Mouse (Mus musculus) limb, embryonic 13.5 days (tissue): ENCODE measurements around the gene Fam76a. TPM values are rescaled to one million over a fixed set of nuclear protein-coding genes. Genes with fewer than 3 reads are reported as not detected.
"Not testable (repeated sequence)": the region's sequence is repeated elsewhere in the genome, so short reads cannot be mapped to it uniquely, and the experiment has no call there.

Experiments
- ATAC-seq: fragments of 200-750 bp; cut with Nextera tagmentation; 2 replicates; pipeline ENCODE4 v1.8.0; 2017; ENCODE audit warnings: low read depth, moderate number of reproducible peaks, moderate TSS enrichment; ENCODE audit not compliant: low FRiP score
- H3K27ac ChIP-seq: fragments of 300-500 bp; sonication (generic); 2 replicates; pipeline ENCODE4 v1.5.1; 2015; ENCODE audit warnings: inconsistent platforms, mild to moderate bottlenecking, moderate library complexity
- H3K27me3 ChIP-seq: fragments of 300-500 bp; sonication (generic); 2 replicates; pipeline ENCODE4 v1.6.1; 2015; ENCODE audit warnings: mild to moderate bottlenecking, inconsistent platforms
- H3K36me3 ChIP-seq: fragments of 300-500 bp; sonication (generic); 2 replicates; pipeline ENCODE4 v1.6.1; 2015; ENCODE audit warnings: inconsistent platforms, mild to moderate bottlenecking, moderate library complexity
- H3K4me1 ChIP-seq: fragments of 300-500 bp; sonication (generic); 2 replicates; pipeline ENCODE4 v1.6.1; 2015; ENCODE audit warnings: inconsistent platforms
- H3K4me2 ChIP-seq: fragments of 300-500 bp; sonication (generic); replicated peaks from 2 replicates; pipeline ENCODE4 v1.6.1; 2015; ENCODE audit warnings: inconsistent platforms, mild to moderate bottlenecking, moderate library complexity
- H3K4me3 ChIP-seq: fragments of 300-500 bp; sonication (generic); 2 replicates; pipeline ENCODE4 v1.5.1; 2015; ENCODE audit warnings: moderate library complexity, mild to moderate bottlenecking, inconsistent platforms
- H3K9ac ChIP-seq: fragments of 300-500 bp; sonication (generic); 2 replicates; pipeline ENCODE4 v1.6.1; 2015; ENCODE audit warnings: mild to moderate bottlenecking, inconsistent platforms
- H3K9me3 ChIP-seq: fragments of 300-500 bp; sonication (generic); 2 replicates; pipeline ENCODE4 v1.6.1; 2016; ENCODE audit warnings: inconsistent platforms
- WGBS: fragments of 180-500 bp; shearing (Covaris S2); methylation state at CpG from one replicate; pipeline ENCODE4 v1.1.7; 2015; 5-methylcytosine and 5-hydroxymethylcytosine counted together
- polyA plus RNA-seq: library from polyadenylated mRNA; unstranded; fragments of >200 nt; fragmentation: Nextera tagmentation; extraction: Ambion mirVana; gene quantifications from 2 replicates; pipeline ENCODE4 v1.2.1, GENCODE M21; 2015

Gene Fam76a
- polyA plus RNA-seq, 1 experiment from 2014 or later: 44.8 TPM

GRCm38 (mm10) chr4:132941012-132941729 lies 18.8 kb upstream of the Fam76a start:
- WGBS: 64% methylated on average over 23 of the region's 23 CpGs
- no peak overlapping the region for H3K4me2 ChIP-seq
- ATAC-seq: no peak

GRCm38 (mm10) chr4:132939421-132940127 lies 17.2 kb upstream of the Fam76a start:
- Histone ChIP-seq H3K4me2 (peak overlapping the region; percentile 56), H3K4me3 (no peak overlapping the region)
- 26% methylated on average over 22 of the region's 22 CpGs for WGBS

More at GRCm38 (mm10) chr4:132941012-132941729, 18.8 kb upstream of the Fam76a start:
- Histone ChIP-seq H3K36me3 (no peaks in the 10 kb centered on the region), H3K27me3 (no peaks in the 10 kb centered on the region), H3K4me1 (peaks cover 36% of the 10 kb centered on the region), H3K9me3 (no peaks in the 10 kb centered on the region), H3K27ac (no peak overlapping the region), H3K9ac (no peak overlapping the region), H3K4me3 (no peak overlapping the region)

DNA sequence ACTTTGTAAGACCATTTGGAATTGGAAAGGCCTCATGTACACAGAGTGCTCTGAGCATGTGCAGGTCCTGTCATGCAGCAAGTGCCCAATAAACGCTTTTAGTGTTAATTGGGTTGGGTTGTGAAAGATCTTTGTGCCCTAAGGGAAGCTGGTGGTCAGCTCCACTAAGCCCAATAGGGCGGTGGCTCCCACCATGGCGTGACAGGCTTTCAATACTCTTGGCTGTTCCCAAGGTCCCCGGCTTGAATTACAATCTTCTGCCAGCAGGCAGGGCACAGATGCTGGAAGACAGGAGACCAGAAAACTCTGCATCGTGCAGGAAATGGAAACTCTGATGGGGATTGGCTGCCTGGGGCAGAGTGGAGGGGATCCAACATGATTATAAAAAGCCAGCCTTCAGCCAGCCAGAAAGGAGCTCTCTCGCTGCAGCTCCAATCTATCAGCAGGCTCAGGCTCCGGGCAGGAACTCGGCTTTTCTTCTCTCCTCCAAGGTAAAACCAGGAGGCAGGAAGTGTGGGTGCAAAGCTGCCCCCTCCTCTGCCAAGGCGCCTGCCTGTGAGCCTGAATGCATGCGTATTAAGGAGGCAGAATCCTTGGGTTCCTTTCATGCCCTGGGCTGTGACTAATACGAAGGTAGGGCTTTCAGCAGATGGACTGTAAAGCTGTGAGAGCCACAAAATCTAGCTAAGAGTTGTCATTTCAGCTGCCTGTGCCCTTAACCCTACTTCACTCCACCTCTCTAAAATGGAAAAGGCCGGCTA lies 16.0 kb upstream of the Fam76a start:
- Histone ChIP-seq H3K9ac (0 out of 2 replicates have a peak overlapping the region, but pooled peaks have one; percentile 13), H3K27me3 (no peaks in the 10 kb centered on the region), H3K4me3 (peak overlapping the region; percentile 24), H3K9me3 (no peaks in the 10 kb centered on the region), H3K27ac (peak overlapping the region; percentile 93), H3K36me3 (no peaks in the 10 kb centered on the region), H3K4me1 (peaks cover 29% of the 10 kb centered on the region), H3K4me2 (peak overlapping the region; percentile 56)
- peak; percentile 81 for ATAC-seq
- 18% methylated on average over 12 of the region's 12 CpGs for WGBS

More at GRCm38 (mm10) chr4:132939421-132940127, 17.2 kb upstream of the Fam76a start:
- ATAC-seq: no peak
- H3K36me3 ChIP-seq: no peaks in the 10 kb centered on the region
- peaks cover 28% of the 10 kb centered on the region for H3K4me1 ChIP-seq
- H3K27me3 ChIP-seq: no peaks in the 10 kb centered on the region
- peak overlapping the region; percentile 93; the same call in 1 of the 2 replicates for H3K27ac ChIP-seq
- H3K9me3 ChIP-seq: no peaks in the 10 kb centered on the region
- H3K9ac ChIP-seq: no peak overlapping the region

DNA sequence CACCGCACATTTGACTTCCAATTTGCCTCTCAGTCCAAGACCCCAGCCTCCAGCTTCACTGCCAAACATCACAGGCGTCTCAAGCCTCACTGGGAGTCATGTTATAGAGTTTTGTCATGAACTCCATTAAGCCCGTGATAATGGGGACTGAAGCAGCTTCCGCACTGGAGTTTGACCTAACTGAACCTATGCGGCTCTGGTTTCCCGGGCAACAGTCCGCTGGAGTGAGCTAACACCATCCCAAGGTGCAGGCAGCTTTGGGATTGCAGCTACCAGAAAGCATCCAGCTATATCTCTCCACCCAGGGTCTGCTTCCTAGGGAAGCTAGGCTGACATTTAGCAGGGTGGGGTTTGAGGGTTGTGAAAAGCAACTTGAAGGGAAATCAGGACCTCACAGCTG lies 12.3 kb upstream of the Fam76a start:
- ATAC-seq: no peak
- H3K9ac ChIP-seq: no peak overlapping the region; the same call in 1 of the 2 replicates
- 29% methylated on average over 7 of the region's 7 CpGs for WGBS

GRCm38 (mm10) chr4:132932752-132933404 lies 10.5 kb upstream of the Fam76a start:
- Histone ChIP-seq H3K4me2 (no peak overlapping the region), H3K27ac (no peak overlapping the region), H3K9me3 (no peaks in the 10 kb centered on the region), H3K4me3 (no peak overlapping the region), H3K36me3 (no peaks in the 10 kb centered on the region), H3K9ac (no peak overlapping the region), H3K27me3 (no peaks in the 10 kb centered on the region), H3K4me1 (peaks cover 8% of the 10 kb centered on the region)
- 73% methylated on average over 4 of the region's 4 CpGs for WGBS
- no peak for ATAC-seq

More for the DNA sequence above, 12.3 kb upstream of the Fam76a start:
- H3K9me3 ChIP-seq: no peaks in the 10 kb centered on the region
- H3K27me3 ChIP-seq: no peaks in the 10 kb centered on the region
- H3K27ac ChIP-seq: no peak overlapping the region
- H3K4me2 ChIP-seq: no peak overlapping the region
- H3K4me3 ChIP-seq: no peak overlapping the region
- H3K36me3 ChIP-seq: no peaks in the 10 kb centered on the region
- peaks cover 25% of the 10 kb centered on the region for H3K4me1 ChIP-seq

GRCm38 (mm10) chr4:132930784-132931183 lies 8.4 kb upstream of the Fam76a start:
- H3K9ac ChIP-seq: no peak overlapping the region
- 8% methylated on average over 8 of the region's 8 CpGs for WGBS
- no peak for ATAC-seq
- no peak overlapping the region for H3K4me2 ChIP-seq
- 0 out of 2 replicates have a peak, but pooled peaks cover 4% of the 10 kb centered on the region for H3K4me1 ChIP-seq
- H3K4me3 ChIP-seq: no peak overlapping the region
- no peaks in the 10 kb centered on the region for H3K27me3 ChIP-seq
- H3K9me3 ChIP-seq: no peaks in the 10 kb centered on the region
- no peak overlapping the region for H3K27ac ChIP-seq
- H3K36me3 ChIP-seq: no peaks in the 10 kb centered on the region

DNA sequence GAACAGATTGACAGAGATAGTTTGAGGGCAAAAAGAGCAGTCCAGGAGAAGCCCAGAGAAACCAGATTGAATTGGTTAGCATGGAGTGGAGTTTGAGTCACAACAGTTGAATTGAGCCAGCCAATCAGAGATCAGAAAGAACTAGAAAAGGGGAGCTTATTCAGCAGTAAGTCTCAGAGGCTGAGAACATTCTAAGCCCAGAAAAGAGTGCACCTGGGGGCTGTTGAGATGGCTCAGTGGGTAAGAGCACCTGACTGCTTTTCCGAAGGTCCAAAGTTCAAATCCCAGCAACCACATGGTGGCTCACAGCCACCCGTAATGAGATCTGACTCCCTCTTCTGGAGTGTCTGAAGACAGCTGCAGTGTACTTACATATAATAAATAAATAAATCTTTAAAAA lies 4.2 kb upstream of the Fam76a start:
- H3K4me2 ChIP-seq, H3K9me3 ChIP-seq, H3K27me3 ChIP-seq, H3K4me1 ChIP-seq, ATAC-seq, H3K36me3 ChIP-seq, H3K4me3 ChIP-seq, H3K27ac ChIP-seq, H3K9ac ChIP-seq: not testable (repeated sequence)
- 67% methylated on average over 2 of the region's 2 CpGs for WGBS

DNA sequence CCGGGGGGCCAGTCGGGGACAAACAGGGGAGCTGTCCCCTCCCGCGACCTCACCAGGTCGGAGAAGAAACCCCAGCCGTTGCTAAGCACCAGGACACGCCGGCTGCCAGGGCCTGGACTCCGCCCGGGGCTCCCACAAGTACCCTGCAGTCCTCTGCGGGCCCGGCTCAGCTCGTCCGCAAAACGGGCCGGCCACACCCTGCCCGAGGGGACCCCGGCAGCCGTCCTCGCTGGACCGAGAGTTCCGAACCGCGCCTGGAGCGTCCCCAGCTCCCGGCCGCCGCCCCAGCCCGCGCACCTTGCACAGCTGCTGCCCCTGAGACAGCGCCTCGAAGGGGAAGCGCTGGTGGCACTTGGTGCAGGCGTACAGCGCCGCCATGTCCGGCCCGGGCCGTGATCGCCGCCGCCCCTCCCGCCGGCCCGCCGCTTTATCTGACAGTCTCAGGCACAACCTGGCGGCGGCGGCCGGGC lies 262 bp downstream of the Fam76a start:
- Histone ChIP-seq H3K4me1 (peaks cover 13% of the 10 kb centered on the region), H3K36me3 (peaks cover 25% of the 10 kb centered on the region), H3K27me3 (no peaks in the 10 kb centered on the region), H3K9me3 (no peaks in the 10 kb centered on the region), H3K27ac (peak overlapping the region; percentile 39; the same call in 1 of the 2 replicates), H3K4me2 (peak overlapping the region; percentile 85), H3K9ac (peak overlapping the region; percentile 89), H3K4me3 (peak overlapping the region; percentile 98)
- peak; percentile 24; the same call in 1 of the 2 replicates for ATAC-seq
- WGBS: under 1% methylated on average over 49 of the region's 50 CpGs

GRCm38 (mm10) chr4:132921488-132921887 lies 870 bp downstream of the Fam76a start:
- Histone ChIP-seq H3K9me3 (no peaks in the 10 kb centered on the region), H3K27me3 (no peaks in the 10 kb centered on the region), H3K36me3 (peaks cover 28% of the 10 kb centered on the region), H3K4me1 (peaks cover 13% of the 10 kb centered on the region), H3K9ac (peak overlapping the region; percentile 89), H3K4me2 (peak overlapping the region; percentile 85), H3K4me3 (peak overlapping the region; percentile 98), H3K27ac (0 out of 2 replicates have a peak overlapping the region, but pooled peaks have one; percentile 39)
- ATAC-seq: no peak
- WGBS: 37% methylated on average over 12 of the region's 12 CpGs

DNA sequence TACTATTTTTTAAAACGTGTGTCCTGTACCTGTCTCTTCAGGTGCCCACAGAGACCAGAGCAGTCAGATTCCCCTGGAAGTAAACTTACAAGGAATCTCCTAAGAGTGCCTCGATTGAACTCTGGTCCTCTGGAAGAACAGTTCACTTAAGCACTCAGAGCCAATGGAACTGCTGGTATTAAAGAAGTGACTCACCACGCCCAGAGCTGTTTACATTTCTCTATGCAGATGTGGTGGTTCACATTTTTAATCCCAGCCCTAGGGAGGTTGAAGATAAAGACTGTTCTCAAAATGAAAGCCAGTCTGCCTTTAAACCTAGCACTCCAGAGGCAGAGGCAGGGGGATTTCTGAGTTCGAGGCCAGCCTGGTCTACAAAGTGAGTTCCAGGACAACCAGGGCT lies 2.2 kb downstream of the Fam76a start:
- H3K36me3 ChIP-seq: peaks cover 42% of the 10 kb centered on the region
- no peak overlapping the region for H3K27ac ChIP-seq
- no peak overlapping the region for H3K4me3 ChIP-seq
- no peaks in the 10 kb centered on the region for H3K27me3 ChIP-seq
- peaks cover 13% of the 10 kb centered on the region for H3K4me1 ChIP-seq
- no peaks in the 10 kb centered on the region for H3K9me3 ChIP-seq
- no peak for ATAC-seq
- no peak overlapping the region for H3K9ac ChIP-seq
- WGBS: 87% methylated on average over 4 of the region's 4 CpGs
- H3K4me2 ChIP-seq: no peak overlapping the region

DNA sequence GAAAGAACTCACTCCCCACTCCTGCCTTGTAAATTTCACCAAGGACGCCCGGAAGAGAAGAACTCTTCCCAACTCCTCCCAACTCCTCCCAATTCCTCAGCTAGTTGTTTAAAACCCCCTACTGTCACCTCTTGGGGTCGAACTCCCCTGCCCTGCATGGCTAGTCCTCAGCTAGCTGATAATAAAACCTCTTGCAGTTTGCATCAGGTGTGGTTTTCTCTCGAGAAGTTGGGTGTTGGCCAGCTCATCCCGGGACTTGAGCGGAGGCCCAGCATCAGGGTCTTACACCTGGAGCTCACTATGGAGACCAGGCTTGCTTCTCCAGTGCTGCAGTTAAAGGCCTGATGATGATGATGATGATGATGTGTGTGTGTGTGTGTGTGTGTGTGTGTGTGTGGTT lies 3.9 kb downstream of the Fam76a start:
- H3K4me2 ChIP-seq, H3K27me3 ChIP-seq, H3K9ac ChIP-seq, ATAC-seq, H3K27ac ChIP-seq, H3K9me3 ChIP-seq, H3K4me3 ChIP-seq: not testable (repeated sequence)
- Histone ChIP-seq H3K4me1 (peaks cover 12% of the 10 kb centered on the region), H3K36me3 (peaks cover 58% of the 10 kb centered on the region)
- 69% methylated on average over 6 of the region's 6 CpGs for WGBS
